Mouse (Mus musculus) liver, postnatal 0 days (tissue): ENCODE measurements around the gene Npm1. TPM values are rescaled to one million over a fixed set of nuclear protein-coding genes. Genes with fewer than 3 reads are reported as not detected.
A peak's percentile ranks its signal among the peaks of the same experiment; 100 is the strongest.

Source experiments
- ATAC-seq: fragments of 200-750 bp; cut with Nextera tagmentation; 2 replicates; pipeline ENCODE4 v1.8.0; 2017; ENCODE audit warnings: mild to moderate bottlenecking, moderate library complexity
- DNase-seq: peaks from one replicate; pipeline ENCODE4 v3.0.0-alpha.2; 2016
- H3K27ac ChIP-seq: fragments of 300-500 bp; sonication (generic); 2 replicates; pipeline ENCODE4 v1.5.1; 2014; ENCODE audit warnings: antibody characterized with exemption, moderate library complexity, mild to moderate bottlenecking, low read depth
- H3K27me3 ChIP-seq: fragments of 300-500 bp; sonication (generic); 2 replicates; pipeline ENCODE4 v1.6.1; 2014; ENCODE audit warnings: low read length, control low read depth, mixed read lengths; ENCODE audit not compliant: insufficient read depth
- H3K36me3 ChIP-seq: fragments of 300-500 bp; sonication (generic); replicated peaks from 2 replicates; pipeline ENCODE4 v1.6.1; 2014; ENCODE audit warnings: mild to moderate bottlenecking, control low read depth, low read length, moderate library complexity, mixed read lengths; ENCODE audit not compliant: insufficient read depth
- H3K4me1 ChIP-seq: fragments of 300-500 bp; sonication (generic); 2 replicates; pipeline ENCODE4 v1.6.1; 2014; ENCODE audit warnings: antibody characterized with exemption, mild to moderate bottlenecking, control low read depth; ENCODE audit not compliant: insufficient read depth
- H3K4me2 ChIP-seq: fragments of 300-500 bp; sonication (generic); 2 replicates; pipeline ENCODE4 v1.6.1; 2014; ENCODE audit warnings: low read depth, mild to moderate bottlenecking, low read length, moderate library complexity, mixed read lengths
- H3K4me3 ChIP-seq: fragments of 300-500 bp; sonication (generic); 2 replicates; pipeline ENCODE4 v1.5.1; 2014; ENCODE audit warnings: low read depth, low read length
- H3K9ac ChIP-seq: fragments of 300-500 bp; sonication (generic); replicated peaks from 2 replicates; pipeline ENCODE4 v1.6.1; 2014; ENCODE audit warnings: mild to moderate bottlenecking, moderate library complexity
- H3K9me3 ChIP-seq: fragments of 300-500 bp; sonication (generic); 2 replicates; pipeline ENCODE4 v1.6.1; 2016; ENCODE audit warnings: mild to moderate bottlenecking, control low read depth, low read length, mixed read lengths
- CTCF ChIP-seq: sonication (generic); IDR thresholded peaks from 2 replicates; pipeline ENCODE4 v1.5.1; 2016; ENCODE audit warnings: antibody characterized with exemption, low read depth
- EP300 ChIP-seq: IDR thresholded peaks from 2 replicates; pipeline ENCODE4 v1.6.1; 2016; ENCODE audit warnings: antibody characterized with exemption, low read depth, mild to moderate bottlenecking
- WGBS: fragments of 180-500 bp; shearing (Covaris S2); extraction: QIAGEN DNeasy Blood & Tissue Kit; methylation state at CpG from one replicate; pipeline ENCODE4 v1.1.7; 2014; ENCODE audit not compliant: insufficient replicate concordance; 5-methylcytosine and 5-hydroxymethylcytosine counted together
- polyA plus RNA-seq: library from polyadenylated mRNA; unstranded; fragments of >200 nt; fragmentation: Nextera tagmentation; extraction: Ambion mirVana; gene quantifications from 2 replicates; pipeline ENCODE4 v1.2.1, GENCODE M21; 2015

Npm1 gene
- polyA plus RNA-seq, 1 experiment from 2014 or later, result 321 TPM

- DNase-seq, result peak; percentile 42
Observed at GRCm38 (mm10) chr11:33103291-33103943, 59.6 kb downstream of the Npm1 start.

More at GRCm38 (mm10) chr11:33103291-33103943, 59.6 kb downstream of the Npm1 start:
- WGBS, result 72% methylated on average over 13 of the region's 13 CpGs
- Histone ChIP-seq H3K27ac (no peak overlapping the region), H3K9me3 (no peaks in the 10 kb centered on the region), H3K36me3 (no peaks in the 10 kb centered on the region), H3K4me1 (no peaks in the 10 kb centered on the region), H3K9ac (no peak overlapping the region), H3K4me2 (no peak overlapping the region), H3K4me3 (no peak overlapping the region), H3K27me3 (0 out of 2 replicates have a peak, but pooled peaks cover 2% of the 10 kb centered on the region)
- ATAC-seq, result peak; percentile 54
- TF ChIP-seq CTCF, result no peak
- no peak for TF ChIP-seq EP300

Other genes starting within 250 kb of the Npm1 start
- 0.11 and 0.13 TPM in 2 replicates for gene Fgf18, start 15.8 kb downstream of the Npm1 start, polyA plus RNA-seq
- gene Tlx3, start 40.4 kb upstream of the Npm1 start, polyA plus RNA-seq, result not detected in 2 replicates
- gene Gm12117, start 113.5 kb upstream of the Npm1 start, polyA plus RNA-seq, result not detected in 2 replicates